Mouse (Mus musculus): ENCODE data around the gene Pde6d.
A peak's percentile ranks its signal among the peaks of the same experiment; 100 is the strongest.

Gene Pde6d

GRCm38 (mm10) chr1:86582451-86583096, at the start of gene Pde6d, which contains the start of gene Cops7b:
TSS of gene Pde6d (minus strand) at chr1:86582629.
TSS of gene Cops7b (plus strand) at chr1:86582904.
- peak; percentile 89 for DNase-seq (ENCODE audit: low spot score)

GRCm38 (mm10) chr1:86630527-86630926, 48.1 kb upstream of the Pde6d start:
- DNase-seq (ENCODE audit: low spot score), result no peak

GRCm38 (mm10) chr1:86629936-86630335, 47.5 kb upstream of the Pde6d start:
- DNase-seq (ENCODE audit: low spot score), result no peak

GRCm38 (mm10) chr1:86628270-86628669, 45.8 kb upstream of the Pde6d start:
- DNase-seq (ENCODE audit: low spot score), result no peak

GRCm38 (mm10) chr1:86623001-86624000, 40.9 kb upstream of the Pde6d start:
- DNase-seq (ENCODE audit: low spot score), result no peak

GRCm38 (mm10) chr1:86622296-86622695, 39.9 kb upstream of the Pde6d start:
- DNase-seq (ENCODE audit: low spot score), result no peak

GRCm38 (mm10) chr1:86618454-86619125, 36.2 kb upstream of the Pde6d start:
- no peak for DNase-seq (ENCODE audit: low spot score)

GRCm38 (mm10) chr1:86614269-86614668, 31.8 kb upstream of the Pde6d start:
- DNase-seq (ENCODE audit: low spot score), result no peak

- DNase-seq (ENCODE audit: low spot score), result no peak
Observed at GRCm38 (mm10) chr1:86612081-86612480, 29.7 kb upstream of the Pde6d start.

- DNase-seq (ENCODE audit: low spot score), result no peak
Observed at GRCm38 (mm10) chr1:86610954-86611353, 28.5 kb upstream of the Pde6d start.

GRCm38 (mm10) chr1:86600117-86600516, 17.7 kb upstream of the Pde6d start:
- no peak for DNase-seq (ENCODE audit: low spot score)

- no peak for DNase-seq (ENCODE audit: low spot score)
Observed at GRCm38 (mm10) chr1:86598516-86598915, 16.1 kb upstream of the Pde6d start.

GRCm38 (mm10) chr1:86596512-86596911, 14.1 kb upstream of the Pde6d start:
- DNase-seq (ENCODE audit: low spot score), result no peak

GRCm38 (mm10) chr1:86595315-86595714, 12.9 kb upstream of the Pde6d start:
- no peak for DNase-seq (ENCODE audit: low spot score)

GRCm38 (mm10) chr1:86594539-86594938, 12.1 kb upstream of the Pde6d start:
- DNase-seq (ENCODE audit: low spot score), result no peak

- DNase-seq (ENCODE audit: low spot score), result peak; percentile 49
Observed at GRCm38 (mm10) chr1:86586992-86587391, 4.6 kb upstream of the Pde6d start.

GRCm38 (mm10) chr1:86583709-86584108, 1.3 kb upstream of the Pde6d start:
- no peak for DNase-seq (ENCODE audit: low spot score)

GRCm38 (mm10) chr1:86581692-86582450, 558 bp downstream of the Pde6d start:
- DNase-seq (ENCODE audit: low spot score), result no peak

GRCm38 (mm10) chr1:86580426-86580825, 2.0 kb downstream of the Pde6d start:
- no peak for DNase-seq (ENCODE audit: low spot score)

- DNase-seq (ENCODE audit: low spot score), result no peak
Observed at GRCm38 (mm10) chr1:86571941-86572340, 10.5 kb downstream of the Pde6d start.

GRCm38 (mm10) chr1:86571381-86571780, 11.0 kb downstream of the Pde6d start:
- no peak for DNase-seq (ENCODE audit: low spot score)
